Mouse (Mus musculus) small intestine, adult 2 months (tissue): ENCODE data around the gene Batf3.

ENCODE experiments used
- CTCF ChIP-seq: fragments of 200-500 bp; IDR thresholded peaks from 2 replicates; pipeline ENCODE4 v1.5.1; 2012; ENCODE audit warnings: low read depth, mild to moderate bottlenecking, control low read depth, inconsistent platforms, low read length, moderate library complexity, mixed read lengths; ENCODE audit not compliant: insufficient replicate concordance, insufficient read length; ENCODE audit errors: extremely low read depth
- POLR2A ChIP-seq: fragments of 200-500 bp; IDR thresholded peaks from 2 replicates; pipeline ENCODE4 v1.6.1; 2012; ENCODE audit warnings: low read depth, mild to moderate bottlenecking, control low read depth, inconsistent platforms, low read length, moderate library complexity

DNA sequence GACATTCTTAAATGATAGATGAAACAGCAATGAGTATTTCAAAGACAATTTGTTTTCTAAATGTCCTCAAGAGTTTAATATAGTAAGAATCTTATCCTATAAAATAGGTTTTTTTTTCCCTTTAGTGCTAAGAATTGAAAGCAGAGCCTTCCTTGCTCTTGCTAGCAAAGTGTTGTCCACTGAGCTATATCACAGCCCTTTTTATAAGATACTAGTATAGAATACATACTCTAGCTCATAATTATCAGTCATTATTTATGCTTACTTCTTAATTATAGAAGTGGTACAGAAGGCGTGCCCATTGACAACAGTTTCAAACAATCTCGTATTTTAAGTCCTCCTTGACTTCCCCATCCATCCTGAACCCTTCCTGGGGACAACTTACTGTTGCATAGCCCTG lies 33.1 kb upstream of the Batf3 start:
- TF ChIP-seq CTCF (no peak), POLR2A (no peak)
